Comparison of ENCODE assay signal across 9 mouse cellular contexts in genomic region chr11:73136587-73136986, GRCm38 (mm10). TPM values are rescaled to one million over a fixed set of nuclear protein-coding genes. Genes with fewer than 3 reads are reported as not detected.
DNase-seq lines count a peak whose midpoint lies in the region; ATAC-seq and TF ChIP-seq lines count a peak whose summit lies in the region.
"Had no signal": no experiment of that assay in that cellular context is flagged by ENCODE, and none has a peak within 500 bp of the region (broad histone marks: within the 10 kb centered on the region; RNA-seq: fewer than 3 reads in every experiment).

No protein-coding gene starts in this region.

- DNase-seq in CD4-positive, CD25-positive, alpha-beta regulatory T cell, adult 2 months (ENCODE audit: low read depth, low spot score): peak; percentile 55
- DNase-seq in thymus, adult 2 months: no peak
- DNase-seq in thymus, postnatal 10 days (ENCODE audit: low spot score in 2 of 2): no peak
- DNase-seq in limb, embryonic 14.5 days (ENCODE audit: low spot score): no peak
- DNase-seq in layer of hippocampus, adult 9-10 months (ENCODE audit: low spot score): no peak
- DNase-seq in right cerebral cortex, postnatal 25 days: no peak
- no peak for DNase-seq in adrenal gland, postnatal 36 days

- WGBS in thymus, adult 2 months: 24% methylated on average over 6 of the region's 6 CpGs
- 77% methylated on average over 6 of the region's 6 CpGs for WGBS in limb, embryonic 14.5 days

- no peaks in the 10 kb centered on the region for H3K36me3 ChIP-seq in thymus, adult 2 months (ENCODE audit: control insufficient read depth, insufficient read depth, low read length)
- peaks cover 11% of the 10 kb centered on the region for H3K36me3 ChIP-seq in limb, embryonic 14.5 days (ENCODE audit: control insufficient read depth, insufficient read depth, low read length)

- peaks cover 18% of the 10 kb centered on the region for H3K4me1 ChIP-seq in thymus, adult 2 months (replicated peaks; ENCODE audit: control insufficient read depth, insufficient read depth, low read length)
- H3K4me1 ChIP-seq in limb, embryonic 14.5 days (ENCODE audit: control insufficient read depth, insufficient read depth, low read length): peaks cover 15% of the 10 kb centered on the region

- no peak overlapping the region for H3K9ac ChIP-seq in limb, embryonic 14.5 days (ENCODE audit: low read depth, low read length, severe bottlenecking)

- H3K4me3 ChIP-seq in thymus, adult 2 months (ENCODE audit: control insufficient read depth, insufficient read depth, low read length): peak overlapping the region; percentile 17; the same call in 1 of the 2 replicates
- H3K4me3 ChIP-seq in limb, embryonic 14.5 days (replicated peaks; ENCODE audit: low read length): peak overlapping the region; percentile 90

- no peaks in the 10 kb centered on the region for H3K9me3 ChIP-seq in limb, embryonic 14.5 days (ENCODE audit: control insufficient read depth, low read length)

- no peak for ATAC-seq in CD4-positive, CD25-positive, alpha-beta regulatory T cell, adult 4 months
- ATAC-seq in limb, embryonic 14.5 days (ENCODE audit: low FRiP score, low read depth): no peak

- no peaks in the 10 kb centered on the region for H3K27me3 ChIP-seq in thymus, adult 2 months (ENCODE audit: control insufficient read depth, insufficient read depth, low read length)
- no peaks in the 10 kb centered on the region for H3K27me3 ChIP-seq in limb, embryonic 14.5 days (ENCODE audit: control insufficient read depth, insufficient read depth, low read length)

- H3K27ac ChIP-seq in thymus, adult 2 months (ENCODE audit: control insufficient read depth, insufficient read depth, low read length): no peak overlapping the region
- H3K27ac ChIP-seq in limb, embryonic 14.5 days (replicated peaks; ENCODE audit: low read depth, low read length): no peak overlapping the region

- TF ChIP-seq CTCF in thymus, adult 2 months (IDR thresholded peaks at IDR 0.05; ENCODE audit: borderline replicate concordance, control insufficient read depth, extremely low read depth, insufficient read depth, low read length, poor library complexity): no peak

- H3K4me2 ChIP-seq in limb, embryonic 14.5 days (replicated peaks; ENCODE audit: low read depth, low read length, severe bottlenecking): peak overlapping the region; percentile 87

- no peak for TF ChIP-seq POLR2A in thymus, adult 2 months (IDR thresholded peaks at IDR 0.05; ENCODE audit: control insufficient read depth, extremely low read depth, insufficient read depth, low read length, poor library complexity)
- TF ChIP-seq POLR2A in limb, embryonic 14.5 days (IDR thresholded peaks at IDR 0.05; ENCODE audit: borderline replicate concordance, extremely low read depth, insufficient read depth, insufficient read length): no peak

RNA-seq across cellular contexts. Expression of gene Haspin, which starts 1.5 kb away (rescaled TPM):
- polyA plus RNA-seq in CD4-positive, CD25-positive, alpha-beta regulatory T cell, adult 4 months (2017; shearing (Covaris generic)): 1 to 10 TPM; 6.6 to 8.2 TPM
- polyA plus RNA-seq in thymus, adult 2 months (2012; rRNA removed): 8.6 and 14.0 TPM in 2 replicates
- 5.5 and 6.1 TPM in 2 replicates for polyA plus RNA-seq in limb, embryonic 14.5 days (2012; rRNA removed)
- polyA plus RNA-seq in limb, embryonic 14.5 days (2014; fragmentation: Nextera tagmentation; extraction: Ambion mirVana): 11.2 and 12.6 TPM in 2 replicates
- total RNA-seq in adrenal gland, postnatal 36 days (2021): under 1 TPM; 0.93 to 0.95 TPM

RNA-seq across cellular contexts. Expression of gene P2rx5, which starts 23.6 kb away (rescaled TPM):
- polyA plus RNA-seq in CD4-positive, CD25-positive, alpha-beta regulatory T cell, adult 4 months (2017; shearing (Covaris generic)): under 1 TPM; 0.33 to 0.55 TPM
- 1.9 and 2.0 TPM in 2 replicates for polyA plus RNA-seq in thymus, adult 2 months (2012; rRNA removed)
- 1.5 and 1.7 TPM in 2 replicates for polyA plus RNA-seq in limb, embryonic 14.5 days (2012; rRNA removed)
- polyA plus RNA-seq in limb, embryonic 14.5 days (2014; fragmentation: Nextera tagmentation; extraction: Ambion mirVana): 1.0 and 1.3 TPM in 2 replicates
- total RNA-seq in adrenal gland, postnatal 36 days (2021): 1 to 10 TPM; 5.1 to 6.5 TPM
- total RNA-seq: common myeloid progenitor, adult 5-6 weeks had no signal

RNA-seq across cellular contexts. Expression of gene Emc6, which starts 40.2 kb away (rescaled TPM):
- 10 to 100 TPM; 42.2 to 49.5 TPM for polyA plus RNA-seq in CD4-positive, CD25-positive, alpha-beta regulatory T cell, adult 4 months (2017; shearing (Covaris generic))
- polyA plus RNA-seq in thymus, adult 2 months (2012; rRNA removed): 58.6 and 64.9 TPM in 2 replicates
- 64.7 and 79.8 TPM in 2 replicates for polyA plus RNA-seq in limb, embryonic 14.5 days (2012; rRNA removed)
- polyA plus RNA-seq in limb, embryonic 14.5 days (2014; fragmentation: Nextera tagmentation; extraction: Ambion mirVana): 101 and 102 TPM in 2 replicates
- 10 to 100 TPM; 83.0 to 85.0 TPM for total RNA-seq in adrenal gland, postnatal 36 days (2021)

RNA-seq across cellular contexts. Expression of gene Tax1bp3, which starts 40.3 kb away (rescaled TPM):
- polyA plus RNA-seq in CD4-positive, CD25-positive, alpha-beta regulatory T cell, adult 4 months (2017; shearing (Covaris generic)): 10 to 100 TPM; 27.4 to 30.8 TPM
- polyA plus RNA-seq in thymus, adult 2 months (2012; rRNA removed): 63.1 and 72.0 TPM in 2 replicates
- 106 and 135 TPM in 2 replicates for polyA plus RNA-seq in limb, embryonic 14.5 days (2012; rRNA removed)
- 224 and 235 TPM in 2 replicates for polyA plus RNA-seq in limb, embryonic 14.5 days (2014; fragmentation: Nextera tagmentation; extraction: Ambion mirVana)
- total RNA-seq in adrenal gland, postnatal 36 days (2021): 10 to 100 TPM; 74.5 to 79.4 TPM

RNA-seq across cellular contexts. Expression of gene Itgae, which starts 46.2 kb away (rescaled TPM):
- 100 to 1,000 TPM in 1 of 2 experiments, 10 to 100 TPM in 1; 63.9 to 126 TPM for polyA plus RNA-seq in CD4-positive, CD25-positive, alpha-beta regulatory T cell, adult 4 months (2017; shearing (Covaris generic))
- 24.1 and 24.6 TPM in 2 replicates for polyA plus RNA-seq in thymus, adult 2 months (2012; rRNA removed)
- polyA plus RNA-seq in limb, embryonic 14.5 days (2012; rRNA removed): 0.12 and 0.15 TPM in 2 replicates
- 0.35 and 0.37 TPM in 2 replicates for polyA plus RNA-seq in limb, embryonic 14.5 days (2014; fragmentation: Nextera tagmentation; extraction: Ambion mirVana)
- under 1 TPM; 0.50 to 0.59 TPM for total RNA-seq in adrenal gland, postnatal 36 days (2021)
